Mouse (Mus musculus) limb, embryonic 14.5 days (tissue): ENCODE measurements at regions not wholly inside any gene's neighbourhood (a gene's known extent, or its start where the extent isn't known, plus 50 kb on each side); places are given as distances from the start of the nearest gene placed in this dataset.

ENCODE experiments used
- ATAC-seq: fragments of 200-750 bp; cut with Nextera tagmentation; 2 replicates; pipeline ENCODE4 v1.8.0; 2017; ENCODE audit warnings: low read depth, moderate number of reproducible peaks, moderate TSS enrichment; ENCODE audit not compliant: low FRiP score
- DNase-seq: peaks from one replicate; pipeline ENCODE4 v3.0.0-alpha.2; 2015; ENCODE audit warnings: low spot score
- H3K27ac ChIP-seq: fragments of 300-500 bp; sonication (generic); replicated peaks from 2 replicates; pipeline ENCODE4 v1.5.1; 2014; ENCODE audit warnings: low read depth, mild to moderate bottlenecking, low read length, moderate library complexity, mixed read lengths
- H3K27me3 ChIP-seq: fragments of 300-500 bp; sonication (generic); 2 replicates; pipeline ENCODE4 v1.6.1; 2014; ENCODE audit warnings: low read length, mixed read lengths; ENCODE audit not compliant: control insufficient read depth, insufficient read depth
- H3K36me3 ChIP-seq: fragments of 300-500 bp; sonication (generic); 2 replicates; pipeline ENCODE4 v1.6.1; 2014; ENCODE audit warnings: mild to moderate bottlenecking, low read length, moderate library complexity, mixed read lengths; ENCODE audit not compliant: control insufficient read depth, insufficient read depth
- H3K4me1 ChIP-seq: fragments of 300-500 bp; sonication (generic); 2 replicates; pipeline ENCODE4 v1.6.1; 2014; ENCODE audit warnings: antibody characterized with exemption, low read length, mixed read lengths; ENCODE audit not compliant: control insufficient read depth, insufficient read depth
- H3K4me2 ChIP-seq: fragments of 300-500 bp; sonication (generic); replicated peaks from 2 replicates; pipeline ENCODE4 v1.6.1; 2014; ENCODE audit warnings: low read depth, mild to moderate bottlenecking, low read length, moderate library complexity; ENCODE audit not compliant: severe bottlenecking
- H3K4me3 ChIP-seq: fragments of 300-500 bp; sonication (generic); replicated peaks from 2 replicates; pipeline ENCODE4 v1.5.1; 2014; ENCODE audit warnings: low read length
- H3K9ac ChIP-seq: fragments of 300-500 bp; sonication (generic); 2 replicates; pipeline ENCODE4 v1.6.1; 2014; ENCODE audit warnings: mild to moderate bottlenecking, low read depth, low read length, moderate library complexity; ENCODE audit not compliant: severe bottlenecking
- H3K9me3 ChIP-seq: fragments of 300-500 bp; sonication (generic); 2 replicates; pipeline ENCODE4 v1.6.1; 2016; ENCODE audit warnings: low read length; ENCODE audit not compliant: control insufficient read depth
- POLR2A ChIP-seq: fragments of 200-500 bp; IDR thresholded peaks from 2 replicates; pipeline ENCODE4 v1.8.0; 2012; ENCODE audit warnings: inconsistent platforms, mild to moderate bottlenecking, moderate library complexity, borderline replicate concordance; ENCODE audit not compliant: insufficient read depth, insufficient read length; ENCODE audit errors: extremely low read depth
- WGBS: fragments of 180-500 bp; shearing (Covaris S2); extraction: QIAGEN DNeasy Blood & Tissue Kit; methylation state at CpG from one replicate; pipeline ENCODE4 v1.1.7; 2014; 5-methylcytosine and 5-hydroxymethylcytosine counted together

GRCm38 (mm10) chr4:75819193-75819603 lies 541.1 kb upstream of the Dmac1 start:
- Histone ChIP-seq H3K9ac (no peak overlapping the region), H3K4me1 (no peaks in the 10 kb centered on the region), H3K4me3 (no peak overlapping the region), H3K27me3 (no peaks in the 10 kb centered on the region), H3K36me3 (no peaks in the 10 kb centered on the region), H3K9me3 (no peaks in the 10 kb centered on the region), H3K4me2 (no peak overlapping the region), H3K27ac (no peak overlapping the region)
- WGBS: 69% methylated on average over 2 of the region's 2 CpGs
- ATAC-seq (no peak), DNase-seq (no peak)
- no peak for TF ChIP-seq POLR2A

GRCm38 (mm10) chr4:75816026-75816425 lies 537.9 kb upstream of the Dmac1 start:
- no peak overlapping the region for H3K27ac ChIP-seq
- H3K27me3 ChIP-seq: no peaks in the 10 kb centered on the region
- no peak for DNase-seq
- no peak overlapping the region for H3K4me2 ChIP-seq
- no peak for TF ChIP-seq POLR2A
- H3K4me3 ChIP-seq: no peak overlapping the region
- ATAC-seq: no peak
- no peak overlapping the region for H3K9ac ChIP-seq
- 0 out of 2 replicates have a peak, but pooled peaks cover 3% of the 10 kb centered on the region for H3K4me1 ChIP-seq
- WGBS: 80% methylated on average over 4 of the region's 4 CpGs
- no peaks in the 10 kb centered on the region for H3K36me3 ChIP-seq
- no peaks in the 10 kb centered on the region for H3K9me3 ChIP-seq

GRCm38 (mm10) chr4:75812266-75812665 lies 534.2 kb upstream of the Dmac1 start:
- TF ChIP-seq POLR2A: no peak
- H3K27ac ChIP-seq: no peak overlapping the region

GRCm38 (mm10) chr4:75801870-75802269 lies 523.8 kb upstream of the Dmac1 start:
- Histone ChIP-seq H3K9ac (no peak overlapping the region), H3K27ac (no peak overlapping the region), H3K9me3 (no peaks in the 10 kb centered on the region), H3K4me2 (no peak overlapping the region), H3K4me3 (no peak overlapping the region), H3K36me3 (no peaks in the 10 kb centered on the region), H3K4me1 (no peaks in the 10 kb centered on the region), H3K27me3 (no peaks in the 10 kb centered on the region)
- no peak for TF ChIP-seq POLR2A
- ATAC-seq (no peak), DNase-seq (peak; percentile 23)
- 71% methylated on average over 4 of the region's 4 CpGs for WGBS

More at GRCm38 (mm10) chr4:75812266-75812665, 534.2 kb upstream of the Dmac1 start:
- Histone ChIP-seq H3K4me1 (0 out of 2 replicates have a peak, but pooled peaks cover 3% of the 10 kb centered on the region), H3K4me3 (no peak overlapping the region), H3K27me3 (no peaks in the 10 kb centered on the region), H3K36me3 (no peaks in the 10 kb centered on the region), H3K9me3 (no peaks in the 10 kb centered on the region), H3K4me2 (no peak overlapping the region), H3K9ac (no peak overlapping the region)
- WGBS: 68% methylated on average over 2 of the region's 2 CpGs
- no peak for DNase-seq
- ATAC-seq: no peak

- no peaks in the 10 kb centered on the region for H3K4me1 ChIP-seq
- H3K9me3 ChIP-seq: no peaks in the 10 kb centered on the region
- no peak for ATAC-seq
- WGBS: 75% methylated on average over 4 of the region's 4 CpGs
- no peak overlapping the region for H3K9ac ChIP-seq
- H3K27me3 ChIP-seq: no peaks in the 10 kb centered on the region
- no peak overlapping the region for H3K4me2 ChIP-seq
- no peak for DNase-seq
- no peak overlapping the region for H3K4me3 ChIP-seq
- TF ChIP-seq POLR2A: no peak
- H3K27ac ChIP-seq: no peak overlapping the region
- no peaks in the 10 kb centered on the region for H3K36me3 ChIP-seq
Observed at GRCm38 (mm10) chr4:75801156-75801555, 523.1 kb upstream of the Dmac1 start.

GRCm38 (mm10) chr4:75791789-75792188 lies 513.7 kb upstream of the Dmac1 start:
- DNase-seq (no peak), ATAC-seq (no peak)
- Histone ChIP-seq H3K36me3 (no peaks in the 10 kb centered on the region), H3K27ac (no peak overlapping the region), H3K9ac (no peak overlapping the region), H3K4me1 (no peaks in the 10 kb centered on the region), H3K9me3 (no peaks in the 10 kb centered on the region), H3K4me2 (no peak overlapping the region), H3K27me3 (no peaks in the 10 kb centered on the region), H3K4me3 (no peak overlapping the region)
- no peak for TF ChIP-seq POLR2A
